Mouse (Mus musculus): ENCODE measurements around the gene Rpn2. TPM values are rescaled to one million over a fixed set of nuclear protein-coding genes. Genes with fewer than 3 reads are reported as not detected.

The Rpn2 gene
- polyA plus RNA-seq, 1 experiment from 2014 or later = 341 TPM

DNA sequence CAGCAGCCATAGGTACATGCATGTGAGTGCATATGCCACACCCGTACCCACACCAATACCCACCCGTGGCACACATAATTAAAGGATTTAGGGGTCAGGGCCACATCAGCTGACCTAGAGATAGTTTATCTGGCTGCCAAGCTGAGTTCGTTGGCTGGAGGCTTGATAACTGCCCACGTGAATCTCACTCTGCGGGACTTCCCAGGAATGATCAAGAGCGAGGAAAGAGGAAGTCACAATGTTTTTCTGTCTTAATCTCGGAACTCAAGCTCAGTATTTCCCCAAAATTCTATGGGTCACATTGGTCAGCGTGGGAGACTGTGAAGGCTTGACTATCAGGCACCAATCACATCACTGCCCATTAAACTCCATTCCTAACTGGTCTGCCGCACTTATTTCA is 87.9 kb downstream of the Rpn2 start:
- H3K9ac ChIP-seq (replicated peaks; ENCODE audit: low read length) = no peak overlapping the region
- H3K27me3 ChIP-seq (ENCODE audit: insufficient read depth, low read length) = no peaks in the 10 kb centered on the region
- H3K36me3 ChIP-seq (ENCODE audit: insufficient read depth, low read length) = no peaks in the 10 kb centered on the region
- H3K27ac ChIP-seq (ENCODE audit: low read length) = peak overlapping the region; percentile 94; the same call in 1 of the 2 replicates
- no peaks in the 10 kb centered on the region for H3K9me3 ChIP-seq (ENCODE audit: low read length)
- H3K4me3 ChIP-seq (ENCODE audit: low read length) = peak overlapping the region; percentile 89; the same call in 1 of the 2 replicates
- WGBS = 80% methylated on average over 9 of the region's 9 CpGs
- no peak for ATAC-seq (ENCODE audit: low FRiP score, low TSS enrichment)
- H3K4me1 ChIP-seq (ENCODE audit: insufficient read depth, low read length) = peaks cover 13% of the 10 kb centered on the region
- H3K4me2 ChIP-seq (replicated peaks; ENCODE audit: low read depth, low read length) = peak overlapping the region; percentile 81

DNA sequence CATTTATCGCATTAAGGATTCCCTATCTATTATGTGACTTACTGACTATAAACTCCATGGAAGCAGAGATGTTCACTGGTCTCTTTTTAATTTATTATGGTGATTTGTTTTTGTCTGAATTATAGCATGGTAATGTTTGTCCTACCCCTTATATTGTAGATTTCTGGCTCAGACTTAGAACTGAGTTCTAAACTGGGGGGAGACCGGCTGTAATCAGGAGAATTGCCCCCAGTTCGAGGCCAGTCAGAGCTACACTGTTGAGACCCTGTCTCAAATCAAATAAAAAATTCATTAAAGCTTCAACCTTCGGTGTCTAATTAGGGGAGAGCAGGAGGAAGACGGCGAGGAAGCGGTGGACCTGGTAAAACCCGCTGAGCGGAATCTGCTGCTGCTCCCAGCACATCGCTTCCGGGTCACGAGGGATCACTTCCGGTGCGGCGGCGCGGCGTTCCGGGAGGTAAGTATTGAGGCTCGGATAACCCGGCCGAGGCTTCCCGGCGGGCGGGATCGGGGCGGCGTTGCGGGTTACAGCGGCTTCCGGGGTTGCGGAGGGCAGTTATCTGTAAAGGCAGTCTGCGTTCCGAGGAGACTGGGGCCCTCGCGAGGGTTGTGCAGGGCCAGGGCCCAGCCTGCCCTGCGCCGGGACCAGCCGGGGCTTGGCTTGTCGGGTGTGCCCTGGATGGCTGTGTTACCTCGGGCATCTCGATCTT is 88.5 kb downstream of the Rpn2 start, which contains the start of gene Manbal:
TSS of gene Manbal (plus strand) at position 411 of the 710 bp plus-strand sequence.
- 4% methylated on average over 42 of the region's 42 CpGs for WGBS
- H3K4me1 ChIP-seq (ENCODE audit: insufficient read depth, low read length) = peaks cover 13% of the 10 kb centered on the region
- peak within 1 kb of the TSS; percentile 81 for H3K4me2 ChIP-seq (replicated peaks; ENCODE audit: low read depth, low read length)
- no peaks in the 10 kb centered on the region for H3K36me3 ChIP-seq (ENCODE audit: insufficient read depth, low read length)
- H3K27me3 ChIP-seq (ENCODE audit: insufficient read depth, low read length) = no peaks in the 10 kb centered on the region
- ATAC-seq (ENCODE audit: low FRiP score, low TSS enrichment) = peak; percentile 91
- no peaks in the 10 kb centered on the region for H3K9me3 ChIP-seq (ENCODE audit: low read length)
- H3K9ac ChIP-seq (replicated peaks; ENCODE audit: low read length) = peak within 1 kb of the TSS; percentile 96
- peak within 1 kb of the TSS; percentile 89 for H3K4me3 ChIP-seq (ENCODE audit: low read length)
- peak within 1 kb of the TSS; percentile 94 for H3K27ac ChIP-seq (ENCODE audit: low read length)

DNA sequence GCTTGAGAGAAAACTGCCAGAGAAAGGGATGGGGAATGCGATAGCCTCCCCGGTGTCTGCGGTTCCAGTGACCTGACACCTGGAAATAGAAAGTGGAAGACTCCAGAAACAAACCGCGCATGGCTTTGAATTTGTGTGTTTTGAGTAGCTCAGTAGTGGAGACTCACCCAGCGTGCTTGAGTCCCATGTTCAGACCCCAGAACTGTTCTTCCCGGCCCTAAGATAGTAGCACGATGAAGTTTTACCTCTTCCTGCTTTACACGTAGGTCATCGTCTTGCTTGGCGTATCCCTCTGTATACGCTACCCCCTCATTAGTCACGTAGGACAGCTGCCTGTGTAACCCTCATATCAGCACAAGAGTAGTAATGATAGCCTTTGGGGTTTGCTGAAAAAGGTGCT is 89.2 kb downstream of the Rpn2 start:
- no peaks in the 10 kb centered on the region for H3K9me3 ChIP-seq (ENCODE audit: low read length)
- H3K4me2 ChIP-seq (replicated peaks; ENCODE audit: low read depth, low read length) = peak overlapping the region; percentile 81
- no peaks in the 10 kb centered on the region for H3K36me3 ChIP-seq (ENCODE audit: insufficient read depth, low read length)
- peak overlapping the region; percentile 89 for H3K4me3 ChIP-seq (ENCODE audit: low read length)
- H3K9ac ChIP-seq (replicated peaks; ENCODE audit: low read length) = peak overlapping the region; percentile 96
- H3K27ac ChIP-seq (ENCODE audit: low read length) = peak overlapping the region; percentile 94
- peaks cover 13% of the 10 kb centered on the region for H3K4me1 ChIP-seq (ENCODE audit: insufficient read depth, low read length)
- under 1% methylated on average over 13 of the region's 13 CpGs for WGBS
- no peaks in the 10 kb centered on the region for H3K27me3 ChIP-seq (ENCODE audit: insufficient read depth, low read length)
- peak; percentile 35; the same call in 1 of the 2 replicates for ATAC-seq (ENCODE audit: low FRiP score, low TSS enrichment)

DNA sequence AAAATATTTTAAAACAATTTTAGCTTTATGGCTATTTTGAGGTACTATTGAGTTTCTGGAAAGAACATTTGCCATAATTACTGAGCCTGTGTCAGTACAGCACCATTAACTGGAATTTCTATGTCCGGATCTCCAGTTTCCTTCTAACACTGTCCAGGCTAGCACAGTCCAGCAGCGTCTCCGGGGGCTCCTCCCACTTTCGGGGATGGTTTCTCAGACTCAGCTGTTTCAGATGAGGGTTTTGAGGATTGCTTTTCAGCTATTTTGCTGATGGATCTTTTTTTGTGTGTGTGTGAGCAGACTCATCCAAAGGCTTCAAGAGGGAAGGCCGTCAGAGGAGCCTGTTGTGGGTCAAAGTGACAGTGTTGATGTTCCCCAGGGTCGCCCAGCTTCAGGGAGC is 92.9 kb downstream of the Rpn2 start:
- H3K27ac ChIP-seq (ENCODE audit: low read length) = no peak overlapping the region
- no peak overlapping the region for H3K9ac ChIP-seq (replicated peaks; ENCODE audit: low read length)
- 0 out of 2 replicates have a peak, but pooled peaks cover 10% of the 10 kb centered on the region for H3K36me3 ChIP-seq (ENCODE audit: insufficient read depth, low read length)
- no peak overlapping the region for H3K4me3 ChIP-seq (ENCODE audit: low read length)
- H3K4me2 ChIP-seq (replicated peaks; ENCODE audit: low read depth, low read length) = no peak overlapping the region
- ATAC-seq (ENCODE audit: low FRiP score, low TSS enrichment) = no peak
- peaks cover 30% of the 10 kb centered on the region for H3K4me1 ChIP-seq (ENCODE audit: insufficient read depth, low read length)
- no peaks in the 10 kb centered on the region for H3K9me3 ChIP-seq (ENCODE audit: low read length)
- WGBS = 64% methylated on average over 6 of the region's 6 CpGs
- H3K27me3 ChIP-seq (ENCODE audit: insufficient read depth, low read length) = no peaks in the 10 kb centered on the region

DNA sequence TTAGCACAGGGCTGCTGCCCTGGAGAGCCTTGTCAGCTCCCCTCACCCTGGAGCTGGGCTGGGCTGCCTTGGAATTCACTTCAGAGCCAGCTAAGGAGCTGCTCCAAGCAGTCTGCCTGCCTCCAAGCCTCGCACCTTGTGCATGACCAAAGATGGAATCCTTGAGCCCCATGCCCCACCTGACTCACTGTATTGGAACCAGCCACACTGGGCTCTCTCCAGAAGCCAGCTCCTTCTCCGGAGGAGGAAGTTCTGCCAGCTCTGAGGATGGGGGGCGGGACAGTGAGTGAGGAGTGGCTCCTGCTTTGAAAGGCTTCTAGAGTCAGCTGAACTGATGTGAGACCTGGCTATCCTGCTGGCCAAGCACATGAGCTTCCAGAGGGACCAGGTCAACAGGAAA is 94.9 kb downstream of the Rpn2 start:
- 69% methylated on average over 3 of the region's 3 CpGs for WGBS
- H3K27ac ChIP-seq (ENCODE audit: low read length) = no peak overlapping the region
- ATAC-seq (ENCODE audit: low FRiP score, low TSS enrichment) = no peak

DNA sequence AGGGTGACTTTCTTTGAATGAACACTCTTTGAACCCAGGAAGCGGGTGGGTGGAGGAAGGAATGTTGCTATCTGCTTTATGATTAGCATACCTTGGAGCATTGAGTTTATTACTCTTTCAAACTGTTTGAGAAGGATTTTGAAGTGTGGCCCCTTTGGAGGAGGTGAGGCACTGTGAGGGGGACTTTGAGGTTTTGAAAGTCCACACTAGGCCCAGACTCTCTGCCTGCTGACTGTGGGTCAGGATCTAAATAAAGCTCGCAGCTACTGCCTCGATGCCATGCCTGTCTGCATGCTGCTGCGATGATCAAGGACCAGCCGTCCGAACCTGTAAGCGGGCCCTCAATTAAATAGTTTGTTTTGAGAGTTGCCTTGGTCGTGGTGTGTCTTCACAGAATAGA is 96.2 kb downstream of the Rpn2 start:
- Histone ChIP-seq H3K4me3 (ENCODE audit: low read length) (no peak overlapping the region), H3K27me3 (ENCODE audit: insufficient read depth, low read length) (no peaks in the 10 kb centered on the region), H3K36me3 (ENCODE audit: insufficient read depth, low read length) (0 out of 2 replicates have a peak, but pooled peaks cover 10% of the 10 kb centered on the region), H3K27ac (ENCODE audit: low read length) (no peak overlapping the region), H3K9ac (replicated peaks; ENCODE audit: low read length) (no peak overlapping the region), H3K4me2 (replicated peaks; ENCODE audit: low read depth, low read length) (no peak overlapping the region), H3K4me1 (ENCODE audit: insufficient read depth, low read length) (peaks cover 17% of the 10 kb centered on the region; the same call in 1 of the 2 replicates), H3K9me3 (ENCODE audit: low read length) (no peaks in the 10 kb centered on the region)
- 58% methylated on average over 8 of the region's 8 CpGs for whole genome bisulfite sequencing
- ATAC-seq (ENCODE audit: low FRiP score, low TSS enrichment) = no peak

More for the DNA sequence above, 94.9 kb downstream of the Rpn2 start:
- Histone ChIP-seq H3K4me3 (ENCODE audit: low read length) (no peak overlapping the region), H3K9ac (replicated peaks; ENCODE audit: low read length) (no peak overlapping the region), H3K4me2 (replicated peaks; ENCODE audit: low read depth, low read length) (no peak overlapping the region), H3K36me3 (ENCODE audit: insufficient read depth, low read length) (0 out of 2 replicates have a peak, but pooled peaks cover 10% of the 10 kb centered on the region), H3K9me3 (ENCODE audit: low read length) (no peaks in the 10 kb centered on the region), H3K4me1 (ENCODE audit: insufficient read depth, low read length) (peaks cover 17% of the 10 kb centered on the region), H3K27me3 (ENCODE audit: insufficient read depth, low read length) (no peaks in the 10 kb centered on the region)

Other genes starting within 250 kb of the Rpn2 start
- gene Soga1, start 199.8 kb upstream of the Rpn2 start, polyA plus RNA-seq (2015; fragmentation: Nextera tagmentation; extraction: Ambion mirVana) = 2.5 and 3.6 TPM in 2 replicates
- 0.53 and 0.71 TPM in 2 replicates for gene Tldc2, start 192.0 kb upstream of the Rpn2 start, polyA plus RNA-seq (2015; fragmentation: Nextera tagmentation; extraction: Ambion mirVana)
- gene Samhd1, start 143.8 kb upstream of the Rpn2 start, polyA plus RNA-seq (2015; fragmentation: Nextera tagmentation; extraction: Ambion mirVana) = 25.9 and 27.1 TPM in 2 replicates
- 22.3 and 23.5 TPM in 2 replicates for gene Rbl1, start 74.5 kb upstream of the Rpn2 start, polyA plus RNA-seq (2015; fragmentation: Nextera tagmentation; extraction: Ambion mirVana)
- gene Mroh8, start 532 bp downstream of the Rpn2 start, polyA plus RNA-seq (2015; fragmentation: Nextera tagmentation; extraction: Ambion mirVana) = 0.36 and 0.58 TPM in 2 replicates
- not detected in 2 replicates for gene Ghrh, start 68.5 kb downstream of the Rpn2 start, polyA plus RNA-seq (2015; fragmentation: Nextera tagmentation; extraction: Ambion mirVana)
- gene Manbal, start 88.6 kb downstream of the Rpn2 start, polyA plus RNA-seq (2015; fragmentation: Nextera tagmentation; extraction: Ambion mirVana) = 82.5 and 83.7 TPM in 2 replicates
- 16.9 and 17.3 TPM in 2 replicates for gene Src, start 139.4 kb downstream of the Rpn2 start, polyA plus RNA-seq (2015; fragmentation: Nextera tagmentation; extraction: Ambion mirVana)

Measured in kidney, embryonic 16.5 days (tissue).